Mouse (Mus musculus) midbrain, embryonic 12.5 days (tissue): Measurements from ENCODE around the gene 2210017I01Rik. TPM values are rescaled to one million over a fixed set of nuclear protein-coding genes. Genes with fewer than 3 reads are reported as not detected.

Source experiments
- ATAC-seq: fragments of 200-750 bp; cut with Nextera tagmentation; 2 replicates; pipeline ENCODE4 v1.8.0; 2017; ENCODE audit warnings: low read depth, moderate TSS enrichment, moderate library complexity; ENCODE audit not compliant: low FRiP score
- H3K27ac ChIP-seq: fragments of 300-500 bp; sonication (generic); replicated peaks from 2 replicates; pipeline ENCODE4 v1.5.1; 2016; ENCODE audit warnings: mild to moderate bottlenecking
- H3K27me3 ChIP-seq: fragments of 300-500 bp; sonication (generic); 2 replicates; pipeline ENCODE4 v1.6.1; 2016; ENCODE audit warnings: mild to moderate bottlenecking
- H3K36me3 ChIP-seq: fragments of 300-500 bp; sonication (generic); 2 replicates; pipeline ENCODE4 v1.6.1; 2016
- H3K4me1 ChIP-seq: fragments of 300-500 bp; sonication (generic); 2 replicates; pipeline ENCODE4 v1.6.1; 2016
- H3K4me2 ChIP-seq: fragments of 300-500 bp; sonication (generic); replicated peaks from 2 replicates; pipeline ENCODE4 v1.6.1; 2016; ENCODE audit warnings: mild to moderate bottlenecking, moderate library complexity
- H3K4me3 ChIP-seq: fragments of 300-500 bp; sonication (generic); 2 replicates; pipeline ENCODE4 v1.5.1; 2016; ENCODE audit warnings: mild to moderate bottlenecking
- H3K9ac ChIP-seq: fragments of 300-500 bp; sonication (generic); replicated peaks from 2 replicates; pipeline ENCODE4 v1.6.1; 2016; ENCODE audit warnings: mild to moderate bottlenecking, moderate library complexity
- H3K9me3 ChIP-seq: fragments of 300-500 bp; sonication (generic); 2 replicates; pipeline ENCODE4 v1.6.1; 2016; ENCODE audit warnings: mild to moderate bottlenecking
- WGBS: fragments of 180-500 bp; shearing (Covaris S2); methylation state at CpG from one replicate; pipeline ENCODE4 v1.1.7; 2016; 5-methylcytosine and 5-hydroxymethylcytosine counted together
- polyA plus RNA-seq: library from polyadenylated mRNA; unstranded; fragments of >200 nt; fragmentation: Nextera tagmentation; extraction: Ambion mirVana; gene quantifications from 2 replicates; pipeline ENCODE4 v1.2.1, GENCODE M21; 2016

The 2210017I01Rik gene
- polyA plus RNA-seq, 1 experiment from 2014 or later: not detected

DNA sequence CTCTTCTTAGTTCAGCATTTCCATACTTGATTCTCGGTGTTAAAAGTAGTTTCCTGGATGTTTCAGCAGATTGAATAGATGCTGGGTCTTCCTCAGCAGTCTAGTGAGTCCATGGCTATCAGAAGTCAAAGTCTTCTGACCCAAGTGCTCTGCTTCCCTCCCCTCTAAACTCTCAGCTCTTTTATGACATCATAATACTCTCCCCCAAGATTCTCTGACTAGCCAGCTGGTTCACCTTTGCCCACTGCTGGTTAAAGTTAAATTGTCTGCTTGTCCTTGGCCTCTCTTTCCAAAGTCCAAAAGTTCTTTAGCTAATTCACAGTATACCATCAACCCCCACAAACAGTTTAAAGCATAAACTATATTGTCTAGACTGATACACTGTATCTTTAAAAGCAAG lies 18.4 kb downstream of the 2210017I01Rik start, which contains the start of gene Smcp:
TSS of gene Smcp (minus strand) at position 140 of the 400 bp plus-strand sequence.
- Histone ChIP-seq H3K9ac (no peak within 1 kb of the TSS), H3K27ac (no peak within 1 kb of the TSS), H3K4me1 (no peaks in the 10 kb centered on the region), H3K4me2 (no peak within 1 kb of the TSS), H3K27me3 (no peaks in the 10 kb centered on the region), H3K9me3 (no peaks in the 10 kb centered on the region), H3K36me3 (no peaks in the 10 kb centered on the region), H3K4me3 (no peak within 1 kb of the TSS)
- WGBS: 89% methylated on average over 1 of the region's 1 CpGs
- no peak for ATAC-seq

DNA sequence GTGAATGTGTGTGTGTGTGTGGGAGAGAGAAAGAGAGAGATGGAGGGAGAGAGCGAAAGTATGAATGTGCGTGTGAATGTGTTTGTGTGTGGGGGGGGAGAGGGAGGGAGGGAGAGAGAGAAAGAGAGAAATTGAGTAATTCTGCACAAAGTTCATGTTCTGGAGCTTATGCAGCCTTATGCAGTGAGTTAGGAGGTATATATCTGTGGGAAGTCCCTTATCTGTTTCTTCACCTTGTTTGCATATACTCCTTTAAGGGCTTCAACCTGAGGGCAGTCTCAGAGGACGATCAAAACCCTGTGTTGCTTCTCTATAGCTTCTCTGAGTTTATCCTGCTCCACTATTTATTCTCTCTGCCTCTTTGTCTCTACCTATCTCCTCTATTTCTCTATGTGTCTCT lies 20.1 kb downstream of the 2210017I01Rik start:
- Histone ChIP-seq H3K27ac (no peak overlapping the region), H3K4me1 (no peaks in the 10 kb centered on the region), H3K36me3 (no peaks in the 10 kb centered on the region), H3K27me3 (no peaks in the 10 kb centered on the region), H3K9me3 (no peaks in the 10 kb centered on the region), H3K4me2 (no peak overlapping the region), H3K4me3 (no peak overlapping the region), H3K9ac (no peak overlapping the region)
- no peak for ATAC-seq
- WGBS: 87% methylated on average over 3 of the region's 3 CpGs

DNA sequence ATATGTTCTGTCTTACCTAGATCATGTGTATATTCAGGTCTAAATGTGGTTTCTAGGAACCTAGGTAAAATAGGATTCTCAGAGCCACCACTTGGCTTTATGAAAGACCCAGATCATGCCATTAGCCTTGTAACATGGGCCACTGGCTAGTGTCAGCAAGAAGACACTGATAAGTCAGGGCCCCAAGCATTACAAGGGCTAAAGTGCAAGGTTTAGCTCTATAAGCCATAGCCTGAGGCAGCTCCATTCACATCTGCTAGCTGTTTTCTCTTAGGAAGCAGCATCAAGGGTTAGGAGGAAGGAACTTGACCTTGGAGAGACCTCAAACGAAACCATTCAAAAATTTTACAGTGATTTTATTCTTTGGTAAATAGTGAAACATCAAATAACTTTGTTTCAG lies 22.2 kb downstream of the 2210017I01Rik start:
- Histone ChIP-seq H3K9ac (no peak overlapping the region), H3K9me3 (no peaks in the 10 kb centered on the region), H3K4me2 (no peak overlapping the region), H3K27me3 (no peaks in the 10 kb centered on the region), H3K4me1 (no peaks in the 10 kb centered on the region), H3K4me3 (no peak overlapping the region), H3K36me3 (no peaks in the 10 kb centered on the region), H3K27ac (no peak overlapping the region)
- no peak for ATAC-seq
- WGBS: 67% methylated on average over 1 of the region's 1 CpGs

DNA sequence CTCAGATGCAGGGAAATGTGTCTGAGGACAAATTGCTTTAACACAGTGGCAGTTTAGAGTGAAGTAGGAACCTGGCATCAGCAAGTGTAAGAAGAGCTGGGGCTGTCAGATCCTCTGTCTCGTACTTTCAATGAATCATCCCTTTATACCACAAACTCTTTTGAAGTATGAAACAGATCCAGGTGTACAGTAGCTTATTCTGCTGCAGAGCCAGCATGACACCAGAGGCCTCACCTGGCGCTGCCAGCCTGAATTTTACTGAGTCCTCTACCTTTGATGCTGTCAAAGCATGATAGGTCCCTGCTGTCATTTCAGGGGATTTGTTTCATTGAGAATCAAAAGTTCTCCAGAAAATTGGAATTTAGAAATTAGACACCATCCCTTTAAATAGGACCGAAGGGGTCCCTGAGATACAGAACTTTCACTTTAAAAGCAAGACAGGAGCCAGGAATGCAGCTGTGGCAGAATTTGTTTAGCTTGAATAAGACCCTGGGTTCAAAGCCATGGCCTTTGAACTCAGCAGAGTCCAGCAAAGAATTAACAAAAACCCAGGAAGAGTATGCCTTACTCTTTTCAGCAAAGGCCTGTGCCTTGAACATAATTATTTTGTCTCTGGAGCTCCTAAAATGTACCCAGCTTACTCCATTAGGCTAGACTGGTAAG lies 24.0 kb downstream of the 2210017I01Rik start:
- Histone ChIP-seq H3K27me3 (no peaks in the 10 kb centered on the region), H3K4me1 (no peaks in the 10 kb centered on the region), H3K9ac (no peak overlapping the region), H3K4me3 (no peak overlapping the region), H3K4me2 (no peak overlapping the region), H3K9me3 (no peaks in the 10 kb centered on the region), H3K27ac (no peak overlapping the region), H3K36me3 (no peaks in the 10 kb centered on the region)
- no peak for ATAC-seq
- WGBS: 54% methylated on average over 3 of the region's 3 CpGs

DNA sequence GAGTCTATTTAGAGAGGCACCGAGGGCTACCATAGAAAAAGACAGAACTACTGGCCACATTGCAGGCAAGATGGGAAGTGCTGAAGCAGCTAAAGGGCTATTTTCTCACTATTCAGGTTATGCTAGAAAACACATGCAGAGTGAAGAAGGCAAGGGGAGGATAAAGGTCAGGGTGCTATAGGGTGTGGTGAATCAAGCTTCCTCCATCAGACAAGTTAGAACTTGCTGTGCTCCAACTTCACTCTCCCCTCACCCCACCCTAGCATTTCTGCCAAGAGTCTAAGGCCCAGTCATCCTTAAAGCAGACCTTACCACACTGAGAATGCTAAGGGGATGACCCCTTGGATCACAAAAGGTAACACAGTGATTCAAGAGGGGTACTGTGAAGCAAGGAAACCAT lies 27.8 kb downstream of the 2210017I01Rik start:
- Histone ChIP-seq H3K27ac (no peak overlapping the region), H3K9me3 (no peaks in the 10 kb centered on the region), H3K36me3 (no peaks in the 10 kb centered on the region), H3K4me1 (no peaks in the 10 kb centered on the region), H3K4me2 (no peak overlapping the region), H3K27me3 (no peaks in the 10 kb centered on the region), H3K4me3 (no peak overlapping the region), H3K9ac (no peak overlapping the region)
- WGBS: 69% methylated on average over 1 of the region's 1 CpGs
- ATAC-seq: no peak

DNA sequence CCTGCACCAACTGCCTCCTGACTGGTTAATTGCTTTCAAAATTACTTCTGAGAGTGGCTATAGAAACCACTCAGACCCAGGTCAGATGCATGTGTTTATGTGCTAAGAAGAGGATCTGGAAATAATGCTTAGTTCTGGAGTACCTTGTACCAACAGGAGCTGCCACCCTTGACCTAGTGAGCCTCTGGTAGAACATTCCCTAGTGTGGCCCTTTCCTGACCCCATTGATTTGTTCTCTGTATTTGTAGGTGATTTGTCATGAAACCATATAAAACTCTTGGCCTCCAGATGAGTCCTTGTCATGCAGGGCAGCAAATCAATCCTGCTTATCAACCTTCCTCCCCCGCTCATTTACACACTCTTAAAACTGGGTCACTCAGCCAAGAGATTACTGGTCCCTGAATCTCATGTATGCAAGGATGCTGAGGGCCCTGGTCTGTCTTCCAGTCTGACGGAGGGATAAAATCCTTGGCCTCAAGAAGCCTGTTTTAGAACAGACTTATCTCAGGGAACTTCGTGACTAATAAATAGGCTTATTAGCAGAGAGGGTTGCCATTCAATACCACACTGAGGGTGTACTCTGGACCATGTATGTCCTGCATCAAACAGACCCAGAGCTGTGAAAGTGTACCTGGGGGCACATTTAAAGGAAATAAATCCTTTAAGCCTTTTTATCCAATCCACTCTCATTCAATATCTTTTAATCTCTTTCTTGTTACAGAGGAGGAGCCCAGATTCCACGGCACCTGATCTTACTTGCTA lies 28.5 kb downstream of the 2210017I01Rik start:
- Histone ChIP-seq H3K4me1 (no peaks in the 10 kb centered on the region), H3K27ac (no peak overlapping the region), H3K9me3 (no peaks in the 10 kb centered on the region), H3K4me2 (no peak overlapping the region), H3K4me3 (no peak overlapping the region), H3K36me3 (no peaks in the 10 kb centered on the region), H3K9ac (no peak overlapping the region), H3K27me3 (no peaks in the 10 kb centered on the region)
- no peak; the same call in 1 of the 2 replicates for ATAC-seq
- WGBS: 53% methylated on average over 4 of the region's 4 CpGs

DNA sequence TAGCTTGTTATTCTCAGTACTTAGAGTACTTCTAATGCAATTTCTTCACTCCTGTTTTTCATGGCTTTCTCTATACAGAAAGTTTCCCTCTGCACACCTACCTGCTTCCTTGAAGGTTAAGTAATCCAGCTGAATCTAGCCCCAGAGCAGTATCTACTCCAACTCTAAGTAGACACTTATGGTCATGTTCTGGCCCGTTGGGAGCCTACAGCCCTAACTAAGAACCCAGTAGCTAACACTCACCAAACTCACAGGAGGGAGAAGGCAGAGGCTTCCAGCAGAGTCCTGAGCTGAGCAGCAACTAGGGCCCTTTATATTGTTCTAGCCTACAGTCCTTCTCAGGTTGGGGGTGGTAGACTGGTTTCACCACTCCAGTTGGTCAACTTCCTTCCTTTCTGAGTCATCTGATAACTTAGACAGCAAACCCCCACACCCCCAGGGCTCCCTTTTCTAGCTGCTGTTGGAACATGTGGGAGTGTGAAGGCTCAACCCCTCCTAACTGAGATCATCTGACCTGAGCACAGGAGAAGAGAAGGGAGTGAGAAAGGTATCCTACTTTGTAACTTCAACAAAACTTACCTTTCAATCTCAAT lies 33.7 kb downstream of the 2210017I01Rik start, which contains the start of gene Ivl:
TSS of gene Ivl (minus strand) at position 287 of the 593 bp plus-strand sequence.
- Histone ChIP-seq H3K27me3 (no peaks in the 10 kb centered on the region), H3K9ac (no peak within 1 kb of the TSS)
- WGBS: 80% methylated on average over 1 of the region's 1 CpGs

DNA sequence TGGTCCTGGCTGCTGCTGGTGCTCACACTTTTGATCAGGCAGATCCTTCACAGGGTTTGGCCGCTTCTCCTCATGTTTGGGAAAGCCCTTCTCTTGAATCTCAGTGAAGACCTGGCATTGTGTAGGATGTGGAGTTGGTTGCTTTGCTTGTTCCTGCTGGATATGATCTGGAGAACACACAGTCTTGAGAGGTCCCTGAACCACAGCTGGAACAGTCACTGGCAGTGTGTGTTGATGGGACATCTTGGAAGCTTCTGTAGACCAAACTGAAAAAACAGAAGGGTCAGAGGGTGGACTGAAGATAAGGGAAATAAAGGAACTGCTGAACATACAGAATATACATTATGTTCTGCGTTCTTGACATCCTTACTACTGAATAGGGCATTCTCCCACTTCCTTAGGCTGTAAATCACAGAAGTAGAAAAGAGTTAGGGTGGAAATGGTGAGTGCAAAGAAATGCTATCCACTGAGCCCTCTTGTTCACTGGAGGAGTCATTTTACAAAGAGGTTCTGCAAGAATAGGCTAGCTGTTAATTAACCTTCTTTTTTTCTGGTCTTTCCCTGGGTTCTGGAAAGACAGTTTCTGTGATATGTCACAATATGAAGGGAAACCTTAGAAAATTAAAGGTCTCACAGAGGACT lies 34.7 kb downstream of the 2210017I01Rik start:
- H3K27ac ChIP-seq: no peak overlapping the region
- H3K4me3 ChIP-seq: no peak overlapping the region
- no peaks in the 10 kb centered on the region for H3K27me3 ChIP-seq
- H3K9me3 ChIP-seq: no peaks in the 10 kb centered on the region
- H3K4me2 ChIP-seq: no peak overlapping the region
- no peak overlapping the region for H3K9ac ChIP-seq
- 78% methylated on average over 2 of the region's 2 CpGs for WGBS
- no peak for ATAC-seq
- H3K36me3 ChIP-seq: no peaks in the 10 kb centered on the region
- H3K4me1 ChIP-seq: no peaks in the 10 kb centered on the region

More for the DNA sequence above, 33.7 kb downstream of the 2210017I01Rik start, which contains the start of gene Ivl:
- H3K27ac ChIP-seq: no peak within 1 kb of the TSS
- H3K4me3 ChIP-seq: no peak within 1 kb of the TSS
- H3K4me1 ChIP-seq: no peaks in the 10 kb centered on the region
- no peak within 1 kb of the TSS for H3K4me2 ChIP-seq
- H3K9me3 ChIP-seq: no peaks in the 10 kb centered on the region
- no peak for ATAC-seq
- H3K36me3 ChIP-seq: no peaks in the 10 kb centered on the region

DNA sequence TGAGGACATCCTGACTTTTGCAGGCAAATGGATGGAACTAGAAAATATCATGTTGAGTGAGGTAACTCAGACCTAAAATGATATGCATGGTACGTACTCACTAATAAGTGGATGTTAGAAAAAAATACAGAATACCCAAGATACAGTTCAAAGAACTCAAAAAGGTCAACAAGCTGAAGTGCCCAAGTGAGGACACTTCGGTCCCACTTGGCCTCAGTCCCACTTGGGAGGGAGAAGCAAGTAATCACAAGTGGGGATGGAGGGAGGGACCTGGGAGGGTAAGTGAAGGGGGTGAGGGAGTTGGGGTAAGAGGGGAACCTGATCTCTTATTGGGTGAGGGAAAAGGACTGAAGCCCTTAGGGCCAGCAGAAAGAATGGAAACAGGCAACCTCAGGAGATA lies 38.5 kb downstream of the 2210017I01Rik start:
- Histone ChIP-seq H3K36me3 (no peaks in the 10 kb centered on the region), H3K9me3 (no peaks in the 10 kb centered on the region), H3K4me1 (no peaks in the 10 kb centered on the region), H3K4me3 (no peak overlapping the region), H3K27me3 (no peaks in the 10 kb centered on the region), H3K4me2 (no peak overlapping the region), H3K9ac (no peak overlapping the region), H3K27ac (no peak overlapping the region)
- no peak for ATAC-seq
- 87% methylated on average over 2 of the region's 2 CpGs for WGBS

DNA sequence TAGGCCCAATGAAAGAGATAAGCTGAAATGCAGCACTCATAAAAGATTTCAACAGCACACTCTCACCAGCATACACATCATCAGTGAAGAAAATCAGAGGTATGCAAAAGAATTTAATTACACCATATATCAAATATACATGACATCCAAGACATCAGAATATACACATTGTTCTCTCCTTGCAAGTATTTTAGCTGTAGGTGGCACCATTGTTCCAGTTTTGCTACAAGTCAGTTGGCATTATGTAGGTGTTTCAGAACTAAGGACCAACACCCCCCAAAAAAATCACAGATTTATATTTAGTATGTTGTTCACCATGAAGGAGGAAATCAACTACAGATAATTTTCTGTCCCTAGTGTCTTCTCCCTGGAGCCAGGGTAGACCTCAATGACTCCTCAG lies 41.9 kb downstream of the 2210017I01Rik start:
- no peaks in the 10 kb centered on the region for H3K27me3 ChIP-seq
- no peak overlapping the region for H3K27ac ChIP-seq
- H3K36me3 ChIP-seq: no peaks in the 10 kb centered on the region
- no peaks in the 10 kb centered on the region for H3K4me1 ChIP-seq
- H3K9me3 ChIP-seq: no peaks in the 10 kb centered on the region
- H3K4me3 ChIP-seq: no peak overlapping the region
- no peak for ATAC-seq
- no peak overlapping the region for H3K9ac ChIP-seq
- no peak overlapping the region for H3K4me2 ChIP-seq
